Mouse (Mus musculus): ENCODE results near the gene Gm13030. TPM values are rescaled to one million over a fixed set of nuclear protein-coding genes. Genes with fewer than 3 reads are reported as not detected.
"Not testable (repeated sequence)": the region's sequence is repeated elsewhere in the genome, so short reads cannot be mapped to it uniquely, and the experiment has no call there.

Gm13030 gene
- polyA plus RNA-seq, 1 experiment: not detected

GRCm38 (mm10) chr4:138868666-138869065, 5.1 kb downstream of the Gm13030 start:
- no peak for DNase-seq (ENCODE audit: extremely low spot score in 1 of 2, low spot score in 1 of 2)

- peak; percentile 63 to 94 for DNase-seq (ENCODE audit: extremely low spot score in 1 of 2, low spot score in 1 of 2)
These were observed 7.4 kb downstream of the Gm13030 start for GRCm38 (mm10) chr4:138866413-138866812.

GRCm38 (mm10) chr4:138865991-138866390, 7.8 kb downstream of the Gm13030 start:
- no peak for DNase-seq (ENCODE audit: extremely low spot score in 1 of 2, low spot score in 1 of 2)

GRCm38 (mm10) chr4:138865092-138865491, 8.7 kb downstream of the Gm13030 start:
- DNase-seq (ENCODE audit: extremely low spot score in 1 of 2, low spot score in 1 of 2): no peak

DNA sequence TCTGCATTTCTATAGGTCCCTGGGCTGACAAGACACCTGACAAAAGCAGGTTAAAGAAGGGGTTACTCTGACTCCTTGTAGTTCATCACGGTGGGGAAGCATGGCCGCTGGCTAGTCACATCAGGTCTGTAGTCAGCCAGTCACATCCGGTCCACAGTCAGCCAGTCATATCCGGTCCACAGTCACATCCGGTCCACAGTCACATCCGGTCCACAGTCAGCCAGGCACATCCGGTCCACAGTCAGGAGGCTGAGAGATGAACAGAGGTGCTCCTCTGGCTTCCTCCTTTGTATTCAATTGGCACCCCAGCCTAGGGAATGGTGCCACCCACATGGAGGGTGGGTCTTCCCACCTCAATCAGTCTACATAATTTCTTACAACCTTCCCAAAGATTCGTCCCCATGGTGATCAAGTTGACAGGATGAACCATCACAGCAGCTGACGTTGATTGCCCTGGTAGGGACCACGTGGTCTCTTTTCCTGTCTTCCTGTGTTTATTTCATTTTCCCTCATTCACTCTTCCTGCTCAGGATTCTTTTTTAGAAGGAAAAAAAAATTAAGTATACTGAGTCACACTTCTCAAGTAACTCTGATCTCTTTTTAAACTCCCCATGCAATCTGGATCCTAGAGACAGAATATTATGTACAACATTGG, 10.3 kb downstream of the Gm13030 start, which contains the start of gene Pla2g5:
TSS of gene Pla2g5 (minus strand) at position 139 of the 655 bp plus-strand sequence.
- no peak for DNase-seq (ENCODE audit: extremely low spot score in 1 of 2, low spot score in 1 of 2)

DNA sequence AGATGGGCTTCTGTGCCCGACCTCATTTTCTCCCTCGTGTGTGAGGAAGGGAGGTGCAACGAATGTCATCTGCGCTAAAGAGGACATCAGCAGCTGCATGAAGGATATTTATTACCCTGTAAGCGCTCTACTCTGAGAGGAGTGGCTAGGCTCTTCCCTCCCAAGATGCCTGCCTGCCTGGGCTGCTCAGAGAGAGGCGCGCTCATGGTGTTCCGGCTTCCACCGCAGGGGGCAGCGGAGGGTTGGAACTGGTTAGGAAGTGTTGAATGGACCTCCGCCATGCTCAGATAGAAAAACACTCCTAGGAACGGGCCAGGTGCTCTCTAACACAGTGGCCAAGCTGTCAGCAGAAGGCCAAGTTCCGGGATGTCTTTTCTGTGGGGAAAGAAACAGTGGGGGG, 14.0 kb downstream of the Gm13030 start:
- DNase-seq (ENCODE audit: extremely low spot score in 1 of 2, low spot score in 1 of 2): peak in 1 of 2 experiments; percentile 83

DNA sequence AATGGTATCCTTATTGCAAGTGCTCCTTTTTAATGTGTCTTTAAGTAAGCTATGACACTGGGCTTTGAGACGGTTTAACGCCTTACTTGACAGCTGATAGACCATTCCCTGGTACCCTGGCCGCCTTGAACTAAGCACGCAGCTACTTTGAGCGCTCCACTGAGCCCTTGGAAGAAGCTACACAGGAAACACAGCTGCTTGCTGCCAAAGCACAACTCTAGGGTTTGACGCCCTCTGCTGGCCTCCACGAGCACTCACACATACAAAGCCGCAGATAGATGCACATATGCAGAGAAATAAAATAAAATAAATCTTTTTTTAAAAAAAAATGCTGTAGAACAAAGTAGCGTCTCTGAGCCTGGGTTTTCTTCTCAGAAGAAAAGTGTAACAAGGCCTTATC, 14.5 kb downstream of the Gm13030 start:
- no peak for DNase-seq (ENCODE audit: extremely low spot score in 1 of 2, low spot score in 1 of 2)

- peak in 1 of 2 experiments; percentile 59 for DNase-seq (ENCODE audit: extremely low spot score in 1 of 2, low spot score in 1 of 2)
These were observed 15.3 kb downstream of the Gm13030 start for GRCm38 (mm10) chr4:138858446-138858845.

DNA sequence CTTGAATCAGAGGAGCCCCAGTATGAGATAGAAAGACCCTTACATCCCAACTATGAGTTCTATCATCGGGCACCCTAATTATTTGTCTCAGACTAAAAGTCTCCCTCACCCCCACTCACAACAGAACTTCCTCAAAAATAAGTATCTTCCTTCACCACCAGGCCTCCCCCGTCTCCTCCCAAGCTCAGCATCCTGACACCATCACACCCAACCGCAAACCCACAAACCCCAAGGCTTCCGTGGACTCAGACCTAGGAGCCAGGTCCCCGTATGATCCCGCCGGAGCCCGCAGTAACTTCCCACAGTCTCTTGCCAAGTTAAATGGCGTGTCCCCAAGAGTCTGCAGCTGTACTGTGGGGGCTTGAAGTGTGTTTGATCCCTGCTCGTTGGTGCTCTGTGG, 16.2 kb downstream of the Gm13030 start:
- no peak for DNase-seq (ENCODE audit: extremely low spot score in 1 of 2, low spot score in 1 of 2)

GRCm38 (mm10) chr4:138856491-138856890, 17.3 kb downstream of the Gm13030 start:
- peak in 1 of 2 experiments; percentile 87 for DNase-seq (ENCODE audit: extremely low spot score in 1 of 2, low spot score in 1 of 2)

DNA sequence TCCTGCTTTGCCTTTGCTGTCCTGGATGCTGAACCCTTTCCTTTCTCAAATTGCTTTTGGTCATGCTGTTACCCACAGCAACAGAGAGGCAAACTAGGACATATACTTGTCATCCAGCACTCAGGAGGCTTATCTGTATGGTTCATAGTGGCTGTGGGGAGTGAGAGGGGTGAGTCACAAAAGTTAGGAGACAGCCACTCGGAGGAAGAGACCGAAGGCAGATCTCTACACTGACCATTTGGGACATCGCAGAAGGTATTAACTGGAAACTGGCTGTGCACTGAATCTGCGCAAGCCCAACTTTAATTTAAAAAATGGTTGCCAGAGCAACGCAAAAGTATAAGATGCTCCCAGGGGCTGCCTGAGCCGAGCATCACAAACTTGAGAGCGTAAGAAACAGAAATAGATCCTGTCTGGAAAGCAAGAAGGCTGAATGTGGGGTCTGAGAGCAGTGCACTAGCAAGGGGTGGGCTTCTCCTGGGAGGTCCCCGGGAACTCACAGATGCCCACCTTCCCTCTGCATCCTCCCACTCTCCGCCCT, 18.6 kb downstream of the Gm13030 start:
- DNase-seq (ENCODE audit: extremely low spot score in 1 of 2, low spot score in 1 of 2): peak in 1 of 2 experiments; percentile 55

DNA sequence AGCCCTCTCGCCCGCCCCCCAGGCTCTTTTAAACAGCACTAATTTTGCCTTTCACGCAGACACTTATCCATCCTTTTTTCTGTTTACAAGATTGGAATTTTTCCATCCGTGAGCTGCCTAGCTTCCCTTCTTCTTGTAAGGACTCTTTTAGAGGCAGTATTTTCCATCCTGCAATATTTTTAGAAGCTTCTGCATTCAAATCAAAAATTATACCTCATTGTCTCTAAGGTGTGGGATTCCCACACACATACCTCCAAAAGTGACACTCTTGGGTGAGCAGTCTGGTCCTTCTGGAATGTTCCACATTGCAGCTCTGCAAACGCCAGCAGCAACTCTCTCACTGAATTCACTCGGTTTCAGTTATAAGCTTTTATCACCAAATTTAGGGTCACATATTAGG, 20.8 kb downstream of the Gm13030 start:
- no peak for DNase-seq (ENCODE audit: extremely low spot score in 1 of 2, low spot score in 1 of 2)

- peak; percentile 65 to 93 for DNase-seq (ENCODE audit: extremely low spot score in 1 of 2, low spot score in 1 of 2)
These were observed 22.3 kb downstream of the Gm13030 start for GRCm38 (mm10) chr4:138851463-138851862.

DNA sequence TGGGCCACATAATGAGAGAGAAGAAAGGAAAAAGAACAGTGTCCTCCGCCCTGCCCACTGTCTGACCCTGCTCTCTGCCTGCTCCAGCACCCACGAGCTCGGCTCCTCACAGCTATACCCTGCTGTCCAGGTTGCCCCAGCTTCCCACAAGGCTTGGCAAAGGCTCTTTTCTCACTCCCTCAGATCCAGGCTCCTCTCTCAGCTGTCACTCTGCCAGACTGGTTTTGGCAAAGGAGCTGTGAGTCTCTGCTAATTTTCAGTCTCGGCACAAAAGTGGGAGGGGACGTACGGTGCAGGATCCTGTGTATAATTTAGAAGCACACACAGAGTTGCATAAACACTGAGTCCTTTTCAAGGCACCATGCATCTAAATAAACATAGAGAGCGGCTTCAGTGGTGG, 32.4 kb downstream of the Gm13030 start:
- DNase-seq (ENCODE audit: extremely low spot score in 1 of 2, low spot score in 1 of 2): peak; percentile 83 to 94

DNA sequence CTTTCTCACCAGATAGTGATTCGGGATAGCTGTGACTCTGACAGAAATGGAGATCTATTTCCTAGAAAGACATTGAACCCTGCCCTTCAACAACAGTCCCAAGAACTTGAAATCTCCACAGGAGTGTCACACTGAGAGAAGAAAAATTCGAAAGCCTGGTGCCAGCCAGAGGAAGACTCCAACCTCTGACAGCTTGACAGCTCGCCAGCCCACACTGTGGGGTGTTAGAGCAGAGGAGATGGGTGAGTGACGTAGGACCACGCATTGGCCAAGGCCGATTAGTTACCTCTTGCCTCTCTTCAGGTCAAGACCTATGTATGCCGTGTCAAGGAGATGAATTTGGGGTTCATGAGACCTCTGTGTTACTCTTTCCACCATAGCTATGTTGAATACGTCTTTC, 33.0 kb downstream of the Gm13030 start:
- no peak for DNase-seq (ENCODE audit: extremely low spot score in 1 of 2, low spot score in 1 of 2)

DNA sequence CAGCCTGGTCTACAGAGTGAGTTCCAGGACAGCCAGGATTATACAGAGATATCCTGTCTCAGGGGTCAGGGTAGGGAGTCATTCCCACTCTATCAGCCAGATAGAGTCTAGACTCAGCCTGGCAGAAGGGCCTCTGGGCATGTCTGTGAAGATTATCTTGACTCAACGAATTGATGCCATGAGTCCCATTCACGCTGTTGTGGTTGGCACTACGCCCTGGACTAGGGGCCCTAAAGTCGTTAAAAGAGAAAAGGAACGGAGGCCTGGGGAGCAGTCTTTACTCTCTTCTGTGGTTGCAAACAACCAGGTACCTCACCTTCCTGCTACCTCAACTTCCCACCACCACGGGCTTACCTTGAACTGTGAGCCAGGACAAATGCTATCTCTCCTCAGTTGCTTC, 34.0 kb downstream of the Gm13030 start:
- no peak for DNase-seq (ENCODE audit: extremely low spot score in 1 of 2, low spot score in 1 of 2)

GRCm38 (mm10) chr4:138827147-138827546, 46.6 kb downstream of the Gm13030 start:
- no peak for DNase-seq (ENCODE audit: extremely low spot score in 1 of 2, low spot score in 1 of 2)

DNA sequence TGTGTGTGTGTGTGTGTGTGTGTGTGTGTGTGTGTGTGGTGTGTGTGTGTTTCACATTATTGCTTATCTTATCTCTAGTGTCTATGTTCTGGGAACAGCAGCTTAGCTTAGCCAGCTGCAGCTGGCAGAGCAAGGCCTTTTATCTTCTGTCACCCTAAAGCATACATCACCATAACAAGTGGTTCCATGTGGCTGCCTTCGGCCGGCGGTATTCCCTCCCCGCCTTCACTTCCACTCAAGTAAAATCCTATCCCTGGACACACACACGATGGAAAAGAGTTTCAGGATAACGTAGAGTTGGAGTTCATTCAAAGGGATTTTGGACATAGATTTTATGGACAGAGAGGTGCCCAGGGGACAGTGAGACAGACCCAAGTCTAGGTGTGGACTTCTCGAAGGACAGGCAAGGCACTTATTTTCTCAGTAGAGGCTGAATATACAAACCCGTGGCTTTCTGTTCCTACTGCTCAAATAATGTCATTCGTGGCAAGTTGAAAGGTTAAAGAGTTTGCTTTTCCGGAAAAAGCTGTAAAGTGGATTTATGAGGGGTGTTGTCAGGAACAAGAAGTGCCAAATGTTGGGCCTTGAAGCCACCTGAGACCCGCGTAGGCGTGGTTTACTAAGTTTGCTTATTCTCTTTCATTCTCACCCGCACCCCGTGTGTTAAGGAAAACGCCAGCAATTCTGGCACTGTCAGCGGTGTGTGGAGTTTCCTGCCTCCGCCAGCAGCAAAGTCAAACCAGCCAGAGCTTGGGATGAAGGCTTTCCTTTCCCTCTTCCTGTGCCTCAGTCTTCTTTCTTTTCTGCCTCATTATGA, 47.8 kb downstream of the Gm13030 start:
- no peak for DNase-seq (ENCODE audit: extremely low spot score in 1 of 2, low spot score in 1 of 2)

DNA sequence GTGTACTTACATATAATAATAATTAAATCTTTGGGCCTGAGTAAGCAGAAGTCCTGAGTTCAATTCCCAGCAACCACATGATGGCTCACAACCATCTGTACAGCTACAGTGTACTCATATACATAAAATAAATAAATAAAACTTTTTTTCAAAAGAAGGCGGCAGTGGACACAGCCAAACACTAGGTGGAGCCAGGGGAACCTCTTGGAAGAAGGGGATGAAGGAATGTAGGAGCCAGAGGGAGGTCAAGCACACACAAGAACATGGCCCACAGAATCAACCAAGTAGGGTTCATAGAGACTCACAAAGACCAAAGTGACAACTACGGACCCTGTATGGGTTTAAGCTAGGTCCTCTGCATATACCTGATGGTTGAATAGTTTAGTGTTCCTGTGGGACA, 49.1 kb downstream of the Gm13030 start:
- DNase-seq (ENCODE audit: extremely low spot score in 1 of 2, low spot score in 1 of 2): peak in 1 of 2 experiments; percentile 47

- DNase-seq (ENCODE audit: extremely low spot score in 1 of 2, low spot score in 1 of 2): not testable (repeated sequence)
These were observed 49.6 kb downstream of the Gm13030 start for GRCm38 (mm10) chr4:138824161-138824560.

DNA sequence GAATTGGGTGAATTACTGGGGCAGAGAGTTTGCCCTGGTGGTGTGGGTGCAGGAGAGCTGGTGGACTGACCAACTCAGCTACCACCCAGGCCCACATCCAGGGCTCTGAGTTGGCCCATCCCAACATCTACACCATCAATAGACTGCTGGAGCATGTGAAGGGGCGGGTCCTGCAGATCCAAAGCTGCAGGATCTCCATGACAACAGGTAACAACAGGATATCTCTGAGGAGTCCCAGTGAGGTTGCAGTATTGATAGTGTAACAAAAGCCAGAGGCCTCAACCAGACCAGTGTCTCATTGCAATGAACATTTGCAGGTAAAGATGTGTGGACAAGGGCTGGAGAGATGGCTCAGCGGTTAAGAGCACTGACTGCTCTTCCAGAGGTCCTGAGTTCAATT, 52.7 kb downstream of the Gm13030 start:
- DNase-seq (ENCODE audit: extremely low spot score in 1 of 2, low spot score in 1 of 2): no peak
